Mouse (Mus musculus) olfactory bulb, adult 2 months (tissue): ENCODE measurements around the gene Bmyc.

Source experiments
- CTCF ChIP-seq: fragments of 200-500 bp; IDR thresholded peaks from 2 replicates; pipeline ENCODE4 v1.5.1; 2012; ENCODE audit warnings: low read depth, mild to moderate bottlenecking, low read length, moderate library complexity; ENCODE audit not compliant: insufficient read depth
- POLR2A ChIP-seq: fragments of 200-500 bp; IDR thresholded peaks from 2 replicates; pipeline ENCODE4 v1.6.1; 2012; ENCODE audit warnings: mild to moderate bottlenecking, low read depth, low read length, moderate library complexity; ENCODE audit not compliant: insufficient read depth

DNA sequence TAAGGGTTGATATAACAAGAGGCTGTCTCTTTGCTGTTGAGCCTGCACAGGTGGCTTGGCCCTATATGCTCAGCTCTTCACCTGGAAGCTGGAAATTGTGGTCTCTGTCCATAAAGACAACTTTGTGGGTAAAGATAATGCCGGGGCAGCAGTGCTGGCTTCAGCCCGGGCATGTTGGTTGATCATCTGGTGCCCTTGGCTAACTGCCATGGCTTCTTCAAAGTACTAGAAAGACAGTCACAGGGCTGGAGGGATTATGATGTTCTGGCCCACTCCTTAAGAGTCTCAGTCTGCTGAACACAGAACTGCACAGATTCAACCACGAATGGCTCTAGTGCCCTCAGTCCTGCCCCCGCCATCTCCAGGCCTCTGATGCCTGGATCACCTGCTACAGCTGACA lies 49.3 kb upstream of the Bmyc start:
- no peak for TF ChIP-seq CTCF
- no peak for TF ChIP-seq POLR2A
